Mouse (Mus musculus) limb, embryonic 15.5 days (tissue): ENCODE data around the gene Gm48551. TPM values are rescaled to one million over a fixed set of nuclear protein-coding genes. Genes with fewer than 3 reads are reported as not detected.
A peak's percentile ranks its signal among the peaks of the same experiment; 100 is the strongest.

ENCODE experiments used
- ATAC-seq: fragments of 200-750 bp; cut with Nextera tagmentation; 2 replicates; pipeline ENCODE4 v1.8.0; 2017; ENCODE audit warnings: low read depth, moderate TSS enrichment; ENCODE audit not compliant: insufficient number of reproducible peaks, low FRiP score, low TSS enrichment
- H3K27ac ChIP-seq: fragments of 300-500 bp; sonication (generic); 2 replicates; pipeline ENCODE4 v1.5.1; 2015; ENCODE audit warnings: moderate library complexity, mild to moderate bottlenecking, inconsistent platforms
- H3K27me3 ChIP-seq: fragments of 300-500 bp; sonication (generic); 2 replicates; pipeline ENCODE4 v1.6.1; 2015; ENCODE audit warnings: inconsistent platforms
- H3K36me3 ChIP-seq: fragments of 300-500 bp; sonication (generic); 2 replicates; pipeline ENCODE4 v1.6.1; 2015; ENCODE audit warnings: inconsistent platforms
- H3K4me1 ChIP-seq: fragments of 300-500 bp; sonication (generic); 2 replicates; pipeline ENCODE4 v1.6.1; 2015; ENCODE audit warnings: inconsistent platforms
- H3K4me2 ChIP-seq: fragments of 300-500 bp; sonication (generic); 2 replicates; pipeline ENCODE4 v1.6.1; 2015; ENCODE audit warnings: mild to moderate bottlenecking, inconsistent platforms
- H3K4me3 ChIP-seq: fragments of 300-500 bp; sonication (generic); 2 replicates; pipeline ENCODE4 v1.5.1; 2015; ENCODE audit warnings: mild to moderate bottlenecking, inconsistent platforms
- H3K9ac ChIP-seq: fragments of 300-500 bp; sonication (generic); 2 replicates; pipeline ENCODE4 v1.6.1; 2015; ENCODE audit warnings: inconsistent platforms
- H3K9me3 ChIP-seq: fragments of 300-500 bp; sonication (generic); 2 replicates; pipeline ENCODE4 v1.6.1; 2016; ENCODE audit warnings: inconsistent platforms
- WGBS: fragments of 180-500 bp; shearing (Covaris S2); methylation state at CpG from one replicate; pipeline ENCODE4 v1.1.7; 2015; 5-methylcytosine and 5-hydroxymethylcytosine counted together
- polyA plus RNA-seq: library from polyadenylated mRNA; unstranded; fragments of >200 nt; fragmentation: Nextera tagmentation; extraction: Ambion mirVana; gene quantifications from 2 replicates; pipeline ENCODE4 v1.2.1, GENCODE M21; 2015

Gm48551 gene
- polyA plus RNA-seq, 1 experiment from 2014 or later: 3.1 TPM

DNA sequence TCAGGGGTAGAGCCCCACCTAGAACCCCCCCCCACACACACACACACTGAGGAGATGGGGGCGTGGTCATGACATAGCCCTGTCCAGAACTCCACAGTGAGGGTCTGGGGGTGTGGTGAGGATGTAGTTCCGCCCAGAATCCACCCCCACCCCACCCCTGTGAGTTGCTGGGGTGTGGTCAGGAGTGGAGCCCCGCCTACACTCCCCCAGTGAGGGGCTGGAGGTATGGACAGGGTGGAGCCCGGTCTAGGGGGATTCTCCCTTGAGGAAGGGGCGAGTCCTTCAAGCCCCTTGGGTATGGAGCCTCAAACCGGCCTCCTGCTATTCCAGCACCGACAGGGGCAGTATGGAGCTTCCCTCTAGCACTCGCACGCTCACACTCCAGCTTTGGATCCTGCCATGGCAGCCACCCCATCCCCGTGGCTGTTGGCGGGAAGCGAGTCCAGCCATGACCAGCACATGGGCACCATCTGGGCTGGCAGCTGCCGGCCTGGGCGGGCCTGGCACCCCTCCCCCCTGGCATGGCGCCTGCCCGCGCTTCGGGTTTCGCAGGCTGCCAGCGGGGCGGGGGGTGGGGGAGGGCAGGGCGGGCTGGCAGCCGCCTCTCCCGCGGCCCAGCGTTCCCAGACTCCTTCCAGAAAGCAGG, 32.4 kb downstream of the Gm48551 start:
- H3K27me3 ChIP-seq: no peaks in the 10 kb centered on the region
- H3K27ac ChIP-seq: peak overlapping the region; percentile 93
- ATAC-seq: peak; percentile 79
- 3% methylated on average over 26 of the region's 26 CpGs for WGBS
- peak overlapping the region; percentile 44 for H3K4me2 ChIP-seq
- H3K4me1 ChIP-seq: peaks cover 100% of the 10 kb centered on the region
- no peaks in the 10 kb centered on the region for H3K9me3 ChIP-seq
- H3K9ac ChIP-seq: no peak overlapping the region
- H3K4me3 ChIP-seq: peak overlapping the region; percentile 26
- peaks cover 46% of the 10 kb centered on the region for H3K36me3 ChIP-seq

- H3K4me1 ChIP-seq: peaks cover 99% of the 10 kb centered on the region
- no peak overlapping the region for H3K9ac ChIP-seq
- ATAC-seq: no peak; the same call in 1 of the 2 replicates
- no peaks in the 10 kb centered on the region for H3K27me3 ChIP-seq
- peak overlapping the region; percentile 44 for H3K4me2 ChIP-seq
- H3K4me3 ChIP-seq: peak overlapping the region; percentile 26
- H3K36me3 ChIP-seq: peaks cover 42% of the 10 kb centered on the region
- H3K27ac ChIP-seq: peak overlapping the region; percentile 93
- H3K9me3 ChIP-seq: no peaks in the 10 kb centered on the region
- 42% methylated on average over 12 of the region's 12 CpGs for WGBS
These were observed 33.3 kb downstream of the Gm48551 start for GRCm38 (mm10) chr10:81417227-81418215.

GRCm38 (mm10) chr10:81418216-81419070, 34.2 kb downstream of the Gm48551 start:
- Histone ChIP-seq H3K9ac (no peak overlapping the region), H3K4me1 (peaks cover 94% of the 10 kb centered on the region), H3K9me3 (no peaks in the 10 kb centered on the region), H3K4me2 (no peak overlapping the region), H3K27ac (peak overlapping the region; percentile 93), H3K4me3 (no peak overlapping the region), H3K27me3 (no peaks in the 10 kb centered on the region), H3K36me3 (peaks cover 33% of the 10 kb centered on the region)
- ATAC-seq: no peak
- 57% methylated on average over 11 of the region's 11 CpGs for WGBS

DNA sequence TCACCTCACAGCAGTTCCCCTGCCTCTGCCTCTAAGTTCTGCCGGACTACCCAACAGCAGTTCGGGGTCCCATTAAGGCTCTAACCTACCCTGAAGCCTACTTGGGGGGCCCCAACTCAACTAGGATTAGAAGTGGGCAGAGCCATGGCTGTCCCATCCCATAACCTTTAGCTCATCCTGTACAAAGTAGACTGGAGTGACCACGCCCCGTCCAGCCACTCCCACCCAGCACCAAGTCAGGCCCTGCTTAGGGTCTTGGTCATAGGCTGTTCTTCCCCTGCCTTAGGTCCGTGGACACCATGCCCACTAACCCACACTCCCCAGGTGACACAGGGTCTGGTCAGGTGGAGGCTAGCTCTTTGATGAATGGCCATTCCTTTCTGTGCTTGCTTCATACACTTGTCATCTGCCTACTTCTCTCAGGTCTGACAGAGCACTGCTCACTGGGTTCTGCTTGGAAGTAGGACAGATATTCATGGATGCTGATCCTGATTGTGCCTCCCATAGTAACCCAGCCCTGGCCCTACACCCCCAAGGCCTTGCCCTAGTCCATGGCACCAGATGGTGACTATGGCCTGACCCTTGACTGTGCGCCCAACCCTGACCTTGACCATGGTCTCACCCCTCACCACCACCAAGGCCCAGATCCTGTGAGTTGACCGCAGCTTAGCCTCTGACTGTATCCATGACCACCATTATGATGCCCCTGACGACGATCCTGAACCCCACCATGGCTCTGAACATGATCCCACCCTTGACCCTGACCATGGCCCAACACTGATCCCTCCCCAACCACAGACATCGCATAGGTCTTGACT, 35.1 kb downstream of the Gm48551 start:
- no peak overlapping the region for H3K4me2 ChIP-seq
- H3K4me3 ChIP-seq: no peak overlapping the region
- H3K9me3 ChIP-seq: no peaks in the 10 kb centered on the region
- peaks cover 94% of the 10 kb centered on the region for H3K4me1 ChIP-seq
- H3K27me3 ChIP-seq: no peaks in the 10 kb centered on the region
- H3K9ac ChIP-seq: no peak overlapping the region
- H3K27ac ChIP-seq: peak overlapping the region; percentile 43; the same call in 1 of the 2 replicates
- 91% methylated on average over 10 of the region's 10 CpGs for WGBS
- H3K36me3 ChIP-seq: peaks cover 33% of the 10 kb centered on the region
- no peak for ATAC-seq

- H3K4me2 ChIP-seq: no peak overlapping the region
- no peak for ATAC-seq
- H3K4me1 ChIP-seq: peaks cover 94% of the 10 kb centered on the region
- H3K36me3 ChIP-seq: peaks cover 29% of the 10 kb centered on the region
- 85% methylated on average over 40 of the region's 40 CpGs for WGBS
- no peaks in the 10 kb centered on the region for H3K27me3 ChIP-seq
- H3K9ac ChIP-seq: no peak overlapping the region
- no peak overlapping the region for H3K27ac ChIP-seq
- H3K9me3 ChIP-seq: no peaks in the 10 kb centered on the region
- no peak overlapping the region for H3K4me3 ChIP-seq
These were observed 36.0 kb downstream of the Gm48551 start for GRCm38 (mm10) chr10:81420191-81420767.

DNA sequence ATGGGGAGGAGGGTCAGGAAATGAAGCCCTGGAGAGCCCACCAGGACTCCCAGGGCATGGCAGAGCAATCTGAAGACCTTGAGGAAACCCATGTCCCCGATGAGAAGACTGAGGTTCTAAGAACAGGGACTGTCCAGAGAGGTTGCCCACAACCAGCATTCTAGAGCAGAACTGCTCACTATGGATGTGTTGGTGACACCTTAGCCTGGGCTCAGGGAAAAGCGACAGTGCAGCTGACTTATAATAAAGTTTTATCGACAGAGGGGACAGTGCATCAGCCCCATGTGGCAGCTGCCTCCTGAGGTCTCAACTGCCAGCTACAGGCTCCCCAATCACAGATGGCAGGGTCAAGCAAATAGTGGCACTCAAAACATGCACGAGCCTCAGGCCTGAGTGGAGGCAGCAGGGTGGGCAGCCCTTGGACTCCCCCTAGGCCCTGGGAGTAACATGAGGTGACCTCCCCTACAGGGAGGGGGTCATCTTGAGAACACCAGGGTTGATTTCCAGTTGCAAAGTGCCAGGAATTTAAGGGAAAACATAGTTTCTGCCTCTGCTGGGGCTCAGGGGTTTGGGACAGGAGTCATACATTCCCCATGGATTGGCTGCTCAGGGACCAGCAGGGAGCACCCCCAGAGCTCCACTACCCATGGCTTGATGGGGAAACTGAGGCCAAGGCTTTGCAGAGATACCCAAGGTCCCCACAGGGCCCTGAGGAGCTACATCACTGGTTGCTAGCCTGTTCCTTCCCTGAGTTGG, 37.0 kb downstream of the Gm48551 start:
- H3K27ac ChIP-seq: no peak overlapping the region
- no peaks in the 10 kb centered on the region for H3K9me3 ChIP-seq
- H3K27me3 ChIP-seq: no peaks in the 10 kb centered on the region
- no peak overlapping the region; the same call in 1 of the 2 replicates for H3K9ac ChIP-seq
- WGBS: 75% methylated on average over 4 of the region's 4 CpGs
- no peak overlapping the region for H3K4me3 ChIP-seq
- peaks cover 27% of the 10 kb centered on the region for H3K36me3 ChIP-seq
- no peak for ATAC-seq
- peaks cover 92% of the 10 kb centered on the region for H3K4me1 ChIP-seq
- H3K4me2 ChIP-seq: no peak overlapping the region

DNA sequence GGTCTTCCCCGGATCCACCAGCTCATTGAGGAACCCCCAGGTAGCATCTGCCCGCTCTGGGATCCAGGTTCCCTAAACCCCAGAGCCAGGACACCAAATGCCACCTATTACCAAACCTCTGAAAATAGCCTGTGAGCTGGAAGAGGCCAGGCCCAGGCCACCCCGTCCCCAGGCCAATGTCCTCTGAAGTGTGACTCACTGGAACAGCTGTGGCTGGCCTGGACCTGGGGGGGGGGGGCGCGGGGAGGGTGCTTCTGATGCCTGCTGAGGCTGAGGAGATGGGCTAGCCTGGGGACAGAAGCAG, 37.5 kb downstream of the Gm48551 start:
- H3K4me3 ChIP-seq: no peak overlapping the region
- H3K4me1 ChIP-seq: peaks cover 87% of the 10 kb centered on the region
- H3K27ac ChIP-seq: no peak overlapping the region
- peaks cover 27% of the 10 kb centered on the region for H3K36me3 ChIP-seq
- no peak overlapping the region for H3K4me2 ChIP-seq
- no peak for ATAC-seq
- no peaks in the 10 kb centered on the region for H3K9me3 ChIP-seq
- H3K9ac ChIP-seq: no peak overlapping the region; the same call in 1 of the 2 replicates
- 78% methylated on average over 5 of the region's 5 CpGs for WGBS
- no peaks in the 10 kb centered on the region for H3K27me3 ChIP-seq

DNA sequence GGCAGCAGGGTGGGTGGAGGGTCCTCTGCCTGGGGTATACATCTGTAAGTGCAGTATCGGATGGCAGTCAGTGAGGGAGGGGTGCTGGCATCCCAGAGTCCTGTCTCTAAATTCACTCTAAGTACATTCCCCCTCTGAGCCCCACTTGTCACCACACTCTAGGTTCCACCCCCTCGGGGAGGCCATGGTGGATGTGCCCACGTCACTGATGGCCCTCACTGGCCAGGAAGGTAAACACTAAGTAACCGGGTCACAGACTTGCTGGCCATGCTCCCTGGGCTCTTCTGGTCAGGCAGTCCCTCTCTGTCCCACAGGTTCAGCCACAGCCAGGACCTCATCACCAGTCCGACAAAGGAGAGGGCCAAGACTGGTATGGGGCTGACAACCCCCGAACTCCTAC, 37.9 kb downstream of the Gm48551 start:
- no peak overlapping the region for H3K9ac ChIP-seq
- peaks cover 84% of the 10 kb centered on the region for H3K4me1 ChIP-seq
- H3K27me3 ChIP-seq: no peaks in the 10 kb centered on the region
- H3K4me3 ChIP-seq: no peak overlapping the region
- 77% methylated on average over 6 of the region's 6 CpGs for WGBS
- H3K4me2 ChIP-seq: no peak overlapping the region
- no peak overlapping the region for H3K27ac ChIP-seq
- ATAC-seq: no peak
- no peaks in the 10 kb centered on the region for H3K9me3 ChIP-seq
- peaks cover 27% of the 10 kb centered on the region for H3K36me3 ChIP-seq

GRCm38 (mm10) chr10:81422661-81423217, 38.5 kb downstream of the Gm48551 start:
- WGBS: 83% methylated on average over 3 of the region's 3 CpGs
- ATAC-seq: no peak
- Histone ChIP-seq H3K4me2 (no peak overlapping the region), H3K36me3 (peaks cover 27% of the 10 kb centered on the region), H3K27me3 (no peaks in the 10 kb centered on the region), H3K27ac (no peak overlapping the region), H3K9me3 (no peaks in the 10 kb centered on the region), H3K4me3 (no peak overlapping the region), H3K9ac (no peak overlapping the region), H3K4me1 (peaks cover 82% of the 10 kb centered on the region)
